Mouse (Mus musculus) embryo, embryonic 10.5 days (tissue): ENCODE data around the gene Samd10.

Source experiments
- DNase-seq: peaks from one replicate; pipeline ENCODE4 v3.0.0-alpha.2; 2015; ENCODE audit warnings: low spot score

Samd10 gene

DNA sequence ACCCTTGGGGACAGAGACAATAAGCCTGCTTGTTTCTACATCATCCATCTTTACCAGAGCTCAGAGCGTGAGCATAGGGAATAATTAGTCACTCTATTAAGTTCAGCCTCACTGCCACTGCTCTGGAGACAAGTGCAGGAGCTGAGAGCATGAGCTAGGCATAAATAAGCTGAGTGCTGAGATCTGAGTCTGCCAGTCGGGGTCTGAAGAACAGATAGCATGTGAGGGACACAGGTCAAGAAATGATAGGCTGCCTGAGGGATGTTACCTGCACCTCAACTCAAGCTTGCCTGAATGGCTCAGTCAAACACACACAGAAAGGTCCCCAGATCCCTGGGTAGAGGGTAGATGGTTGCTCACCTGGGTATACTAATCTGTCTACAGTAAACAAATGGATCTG is 21.9 kb downstream of the Samd10 start:
- no peak for DNase-seq

DNA sequence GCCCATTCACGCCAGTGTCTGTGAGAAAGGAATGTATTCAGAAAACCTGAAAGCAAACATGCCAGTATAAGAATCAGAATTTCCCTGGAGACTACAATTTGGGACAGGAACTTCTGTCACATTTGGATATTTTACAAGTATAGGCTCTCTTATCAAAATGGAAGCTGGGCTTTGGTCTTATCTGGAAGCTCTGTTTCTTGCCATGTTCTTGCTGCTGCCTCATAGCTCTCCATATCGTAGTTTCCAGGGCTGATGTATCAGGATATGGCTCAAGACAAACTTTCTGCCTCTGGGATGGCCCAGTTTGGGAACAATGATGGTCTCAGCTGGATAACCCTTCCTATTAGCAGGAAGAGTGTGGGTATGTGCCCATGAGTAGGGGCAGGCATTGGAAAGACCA is 22.4 kb downstream of the Samd10 start:
- DNase-seq, result no peak

DNA sequence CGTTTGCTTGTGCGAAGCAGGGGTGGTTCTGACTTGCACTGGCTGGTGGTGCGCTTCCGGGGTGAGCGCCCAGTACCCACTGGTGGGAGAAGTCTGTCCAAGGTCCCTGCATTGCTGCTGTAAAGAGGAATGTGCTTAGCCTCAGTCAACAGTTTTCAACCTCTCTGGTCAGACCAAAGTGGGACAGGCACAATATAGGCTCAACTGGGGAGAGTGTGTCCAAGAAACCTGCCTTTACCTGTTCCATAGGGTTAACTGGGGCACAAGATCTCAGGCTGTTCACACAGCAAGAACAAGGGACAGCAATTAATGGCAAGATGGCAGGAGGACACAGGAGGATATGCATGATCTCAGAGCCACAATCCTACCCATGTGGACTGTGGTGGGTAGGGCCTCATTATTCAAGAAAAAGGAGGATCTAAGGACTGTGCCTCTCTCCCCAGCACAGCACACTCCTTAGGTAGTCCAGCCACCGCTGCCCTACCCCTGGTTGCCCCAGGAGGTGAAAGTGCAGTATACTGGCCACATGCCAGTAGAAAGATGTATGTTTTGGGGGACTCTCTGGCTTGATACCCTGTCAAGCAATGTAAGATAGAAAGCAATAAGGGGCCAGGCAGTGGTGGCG is 24.0 kb downstream of the Samd10 start:
- DNase-seq, result no peak

DNA sequence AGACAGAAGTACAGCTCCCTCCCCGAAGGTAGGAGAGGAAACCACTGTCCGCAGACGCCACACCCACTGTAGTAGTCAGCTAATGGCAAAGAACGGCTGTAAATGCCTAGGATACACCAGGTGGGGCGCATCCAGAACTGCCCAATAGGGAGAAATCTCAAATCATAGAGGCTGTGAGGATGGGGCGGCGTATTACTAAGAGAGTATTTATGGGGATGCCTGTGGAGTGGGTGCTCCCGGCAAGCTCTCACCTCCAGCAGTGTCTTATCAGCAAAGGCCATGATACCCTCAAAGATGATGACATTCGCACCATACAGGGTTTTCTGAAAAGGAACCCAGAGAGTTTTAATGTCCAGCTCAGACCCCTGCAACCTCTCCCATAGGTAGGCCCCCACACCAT is 25.1 kb downstream of the Samd10 start:
- no peak for DNase-seq

DNA sequence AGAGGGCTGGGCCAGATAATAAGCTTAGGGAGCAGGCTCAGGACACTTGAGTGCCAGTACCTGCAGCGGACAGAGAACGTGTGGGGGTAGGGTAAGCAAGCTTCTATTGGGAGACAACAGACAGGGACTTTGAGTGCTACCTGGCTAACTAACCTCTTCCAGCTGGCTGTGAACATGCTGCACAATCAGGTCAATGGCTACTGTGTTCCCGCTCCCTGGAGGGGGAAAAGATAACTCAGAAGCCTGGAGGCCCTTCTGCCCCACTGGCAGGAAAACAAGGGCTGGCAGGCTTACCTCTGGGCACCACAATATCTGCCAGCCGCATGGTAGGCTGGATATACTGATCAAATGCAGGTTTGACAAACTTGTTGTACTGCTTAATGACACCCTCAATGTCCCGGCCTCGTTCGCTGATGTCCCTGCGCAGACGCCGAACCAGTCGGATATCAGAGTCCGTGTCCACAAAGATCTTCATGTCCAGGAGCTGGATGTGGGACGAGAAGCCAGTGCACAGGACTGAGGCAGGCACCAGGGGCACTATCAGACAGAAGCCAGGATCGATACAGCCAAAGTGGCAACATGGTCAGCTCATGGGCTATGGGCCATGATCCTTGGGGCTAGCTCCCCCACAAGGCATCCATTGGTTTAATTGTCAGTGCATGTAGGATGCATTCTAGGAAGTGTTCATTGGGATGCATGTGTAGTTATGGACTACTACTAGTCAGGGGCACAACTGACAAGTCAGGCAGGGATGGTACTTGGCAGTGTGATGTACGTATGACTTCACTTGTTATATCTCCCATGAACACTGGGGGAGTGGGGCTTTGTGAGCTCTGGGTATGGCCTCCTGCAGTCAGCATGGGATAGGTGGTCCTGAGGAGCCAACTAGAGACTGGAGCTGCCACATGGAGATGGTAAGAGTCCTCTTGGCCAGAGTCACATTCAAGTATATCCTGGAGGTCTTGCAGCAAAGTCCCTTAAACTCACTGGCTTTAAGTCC is 25.8 kb downstream of the Samd10 start:
- DNase-seq, result no peak

DNA sequence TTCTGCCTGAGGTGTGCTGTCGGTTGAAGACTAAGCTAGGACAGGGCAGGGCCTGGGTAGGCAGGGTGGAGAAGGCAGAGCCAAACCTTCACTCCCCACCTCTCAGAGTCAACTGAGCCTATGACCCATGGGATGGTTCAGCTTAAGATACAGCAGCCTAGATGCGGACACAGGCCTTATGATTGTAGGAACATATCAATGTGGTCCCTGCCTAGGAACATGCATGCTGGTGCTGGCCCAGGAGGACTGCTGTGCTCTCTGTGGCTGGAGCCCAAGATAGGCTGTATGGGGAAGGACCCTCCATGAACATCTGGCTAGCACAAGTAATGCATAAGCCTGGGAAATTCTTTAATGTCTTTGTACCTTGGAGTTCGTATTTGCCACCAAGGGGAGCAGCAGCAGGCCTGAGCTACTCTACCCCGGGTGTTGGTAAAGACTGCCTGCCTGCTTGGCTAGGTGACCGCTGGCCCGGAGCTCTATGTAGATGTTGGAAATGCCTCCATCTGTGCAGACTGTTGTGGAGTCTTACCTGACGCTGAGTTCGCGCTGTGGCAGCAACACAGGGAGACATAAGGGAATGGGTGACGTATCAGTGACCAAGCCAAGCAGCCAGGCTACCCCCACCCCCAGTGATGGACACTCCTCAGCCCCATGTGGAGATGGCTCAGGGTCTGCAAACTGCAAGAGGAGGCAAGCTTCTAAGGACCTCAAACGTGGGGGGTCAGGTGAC is 26.9 kb downstream of the Samd10 start:
- DNase-seq, result no peak

DNA sequence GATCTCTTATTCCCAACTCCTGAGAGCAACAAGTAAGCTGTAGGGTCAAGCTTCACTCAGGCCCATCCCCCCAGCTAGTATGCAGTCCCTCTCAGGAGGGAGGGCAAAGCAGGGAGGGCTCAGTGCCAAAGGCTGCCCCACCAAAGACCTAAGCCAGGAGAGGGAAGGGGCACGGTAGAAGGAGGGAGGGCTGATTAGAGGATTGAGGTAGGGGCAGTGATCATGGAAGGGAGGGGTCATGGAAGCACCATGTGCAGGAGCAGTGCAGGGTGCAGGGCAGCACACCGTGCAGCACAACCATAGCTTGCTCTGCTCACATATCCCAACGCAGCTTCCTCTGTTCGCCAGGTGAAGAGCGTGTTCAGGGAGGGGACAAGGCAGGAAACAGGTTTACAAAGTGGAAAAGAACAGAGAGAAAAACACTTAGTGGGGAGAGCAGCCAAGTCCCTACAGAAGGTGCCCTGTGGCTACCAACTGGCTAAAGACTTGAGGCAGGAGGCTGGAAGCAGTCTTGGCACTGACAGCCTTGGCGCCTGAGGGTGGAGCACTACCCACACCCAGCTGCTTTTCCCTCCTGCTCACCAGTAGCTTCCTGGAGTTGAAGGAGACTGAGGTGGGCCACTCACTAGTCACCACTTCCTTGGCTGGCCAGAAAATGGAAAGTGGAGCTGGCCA is 28.0 kb downstream of the Samd10 start:
- DNase-seq, result no peak

DNA sequence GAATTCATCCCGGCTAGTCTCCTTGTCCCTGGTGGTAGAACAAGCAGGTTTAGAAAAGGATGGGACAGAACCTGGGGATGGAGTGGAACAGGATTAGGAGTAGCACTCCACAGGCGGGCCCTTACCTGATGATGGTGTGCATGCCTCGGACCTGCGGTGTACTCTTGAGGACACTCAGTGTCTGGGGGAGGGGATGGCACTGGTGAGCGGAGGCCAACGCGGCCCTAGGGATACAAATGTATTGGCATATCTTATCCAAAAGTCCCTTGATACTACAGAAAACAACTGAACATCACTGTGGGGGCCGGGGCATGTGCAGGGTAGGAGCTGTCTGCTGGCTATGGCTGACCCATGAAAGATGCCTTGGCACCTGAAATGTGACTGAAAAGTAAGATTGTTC is 28.6 kb downstream of the Samd10 start:
- DNase-seq, result no peak

DNA sequence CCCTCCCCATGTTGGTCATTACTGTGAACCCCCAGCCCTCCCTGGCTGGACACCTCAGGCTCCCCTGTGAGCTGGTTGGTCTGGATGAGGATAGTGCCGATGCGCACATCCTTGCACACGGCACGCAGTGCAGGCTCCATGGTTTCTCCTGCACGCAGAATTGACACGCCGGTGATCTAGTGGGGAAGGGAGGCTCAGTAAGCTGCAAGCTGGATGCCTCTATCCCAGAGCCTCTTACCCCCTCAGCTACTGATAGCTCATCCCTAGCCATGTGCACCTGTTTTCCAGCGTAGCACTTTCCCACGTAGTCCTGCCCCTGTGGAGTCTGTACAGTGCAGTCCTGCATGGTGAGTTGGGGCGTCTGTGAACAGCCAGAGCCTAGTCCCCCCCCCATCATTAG is 29.2 kb downstream of the Samd10 start:
- DNase-seq, result no peak

DNA sequence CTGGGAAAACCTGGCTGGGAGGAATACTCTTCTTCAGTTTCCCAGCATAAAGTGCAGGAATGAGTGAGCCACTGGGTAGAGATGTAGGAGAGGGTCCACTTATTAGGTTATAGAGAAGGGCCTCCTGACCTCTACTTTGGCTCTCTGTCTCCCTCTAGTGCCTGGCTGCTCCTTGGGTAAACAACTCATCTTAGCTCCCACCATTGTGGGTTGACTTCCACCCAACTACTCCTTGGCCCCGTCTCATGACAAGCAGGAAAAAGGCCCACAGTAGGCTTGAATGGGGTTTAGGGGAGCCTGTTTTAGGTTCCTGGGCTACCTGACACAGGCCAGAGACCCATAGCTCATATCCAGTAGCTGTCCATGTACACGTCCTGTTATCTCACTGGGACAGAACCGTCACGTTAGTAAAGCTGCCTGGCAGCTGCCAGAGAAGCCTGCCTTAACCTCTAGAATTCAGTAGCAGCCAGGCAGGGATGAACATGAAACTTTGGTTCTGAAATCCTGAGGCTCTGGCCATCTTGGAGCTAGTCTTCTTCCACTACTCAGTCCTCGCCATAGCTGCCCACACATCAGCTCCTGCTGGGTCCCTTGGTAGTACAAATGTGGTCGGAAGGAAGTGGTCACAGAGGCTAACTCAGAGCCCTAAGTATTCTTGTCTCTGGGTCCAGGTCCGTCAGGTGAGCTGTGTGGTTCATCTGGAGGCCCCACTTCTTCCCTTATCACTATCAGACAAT is 30.6 kb downstream of the Samd10 start:
- DNase-seq, result peak; percentile 72

DNA sequence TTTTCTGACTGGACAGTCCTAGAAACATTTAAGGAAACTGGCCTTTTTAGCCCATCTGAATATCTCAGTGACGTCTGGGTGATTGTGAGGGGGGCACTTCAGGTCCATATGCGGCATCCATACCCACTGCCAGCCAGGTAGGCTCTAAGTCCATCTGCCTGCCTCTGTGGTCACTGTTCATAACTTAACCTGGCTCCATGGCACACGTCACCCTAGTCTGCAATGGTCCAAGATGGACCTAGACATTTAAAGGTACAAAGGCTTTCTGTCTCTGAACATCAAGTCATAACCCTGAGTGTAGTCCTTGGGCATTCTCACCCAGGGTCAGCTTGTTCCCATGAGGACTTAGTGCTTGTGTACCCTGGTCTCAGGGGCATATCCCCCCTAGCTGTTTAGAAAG is 31.7 kb downstream of the Samd10 start:
- DNase-seq, result no peak

DNA sequence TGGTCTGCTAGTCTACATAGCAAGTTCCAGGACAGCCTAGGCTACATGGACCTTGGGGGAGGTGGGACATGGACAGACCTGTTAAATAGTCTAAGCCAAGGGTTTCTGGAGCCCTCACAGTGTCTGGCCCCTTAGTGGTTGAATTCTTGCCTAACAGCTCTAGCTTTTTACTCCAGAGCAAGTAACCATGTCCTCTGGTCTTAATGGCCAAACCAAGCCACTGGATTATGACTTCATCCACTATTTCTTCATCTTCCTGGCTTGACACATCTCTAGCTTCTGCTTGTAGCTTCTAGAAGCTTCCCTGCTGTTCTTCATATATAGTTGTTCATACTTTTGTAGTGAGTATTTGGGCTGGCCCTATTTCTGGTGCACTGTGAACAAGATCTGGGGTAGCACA is 45.2 kb downstream of the Samd10 start:
- DNase-seq, result no peak

DNA sequence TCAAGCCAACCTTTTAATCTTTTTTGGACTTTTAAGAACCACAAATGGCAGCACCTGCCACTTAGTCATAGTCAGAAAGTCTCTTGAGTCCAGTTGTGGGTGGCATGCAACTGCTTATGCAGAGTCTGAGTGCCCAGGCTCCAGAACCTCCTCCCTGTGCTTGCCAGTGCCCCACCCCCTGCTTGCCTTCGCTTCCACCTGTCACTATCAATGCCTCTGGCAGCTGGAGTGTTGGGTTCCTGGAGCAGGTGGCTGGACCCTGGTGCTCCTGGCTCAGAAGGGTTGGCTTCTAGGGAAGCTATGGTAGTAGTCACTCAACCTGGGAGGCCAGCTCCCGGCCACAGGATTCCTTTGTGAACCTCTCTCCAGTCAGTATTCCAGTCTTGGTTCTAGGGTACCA is 48.8 kb downstream of the Samd10 start:
- DNase-seq, result no peak

DNA sequence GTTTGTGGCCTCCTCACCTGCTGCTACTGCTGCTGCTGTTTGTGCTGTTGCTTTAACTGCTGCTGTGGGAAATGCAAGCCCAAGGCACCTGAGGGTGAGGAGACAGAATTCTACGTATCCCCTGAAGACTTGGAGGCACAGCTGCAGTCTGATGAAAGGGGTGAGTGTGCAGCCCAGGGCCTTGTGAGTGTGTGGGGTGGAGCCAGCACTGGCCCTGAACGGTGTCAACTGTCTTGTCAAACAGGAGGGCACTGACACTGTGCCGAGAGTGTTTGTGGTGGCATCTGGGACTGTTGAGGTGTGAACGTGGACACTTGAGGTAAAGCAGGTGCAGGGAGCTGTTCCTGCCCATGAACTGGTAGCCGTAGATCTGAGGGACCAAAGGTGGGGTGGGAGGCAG is 50.3 kb downstream of the Samd10 start:
- no peak for DNase-seq

DNA sequence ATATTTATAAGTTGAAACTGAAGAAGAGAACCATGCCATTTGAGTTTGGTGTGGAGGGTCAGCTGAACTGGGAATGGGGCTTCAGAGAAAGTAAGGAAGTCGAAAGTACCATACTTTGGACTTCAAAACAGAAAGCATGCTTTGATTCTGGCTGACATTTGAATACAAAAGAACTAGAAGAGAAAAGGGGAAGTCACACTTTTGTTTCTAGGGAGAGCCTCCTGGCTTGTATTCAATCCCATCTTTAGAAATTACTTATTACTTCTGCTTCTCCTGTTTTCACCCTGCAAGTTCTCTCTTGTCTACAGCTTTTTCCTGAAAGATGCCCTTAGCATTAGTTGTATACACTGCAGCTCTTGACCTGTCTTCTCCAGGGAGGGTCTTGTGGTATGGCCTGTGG is 50.8 kb downstream of the Samd10 start:
- no peak for DNase-seq

DNA sequence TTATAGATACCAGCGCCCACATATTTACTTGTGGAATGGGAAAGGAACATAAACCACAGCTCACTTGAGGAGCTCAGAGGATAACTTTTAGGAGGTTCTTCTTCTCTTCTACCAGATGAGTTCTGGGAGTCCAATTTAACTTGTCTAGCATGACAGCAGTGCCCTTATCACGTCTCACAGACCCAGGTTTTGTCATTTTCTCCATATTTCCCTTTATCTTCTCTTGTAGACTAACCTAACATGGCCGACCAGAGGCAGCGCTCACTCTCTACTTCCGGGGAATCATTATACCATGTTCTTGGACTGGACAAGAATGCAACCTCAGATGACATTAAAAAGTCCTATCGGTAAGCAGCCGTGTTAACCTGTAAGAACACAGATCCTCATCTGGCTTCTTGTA is 52.9 kb downstream of the Samd10 start:
- DNase-seq, result no peak
